ENCODE assay signal across 8 mouse cellular contexts in genomic region chr2:29619484-29620300, GRCm38 (mm10). TPM values are rescaled to one million over a fixed set of nuclear protein-coding genes. Genes with fewer than 3 reads are reported as not detected.
A peak's percentile ranks its signal among the peaks of the same experiment; 100 is the strongest.
DNase-seq lines count a peak whose midpoint lies in the region; ATAC-seq lines count a peak whose summit lies in the region.

Gene Rapgef1 (plus strand): TSS chr2:29619720.

- DNase-seq in R1 (ENCODE audit: low read depth, low spot score) = peak; percentile 81
- DNase-seq in cerebellum, postnatal 25 days = peak; percentile 94 to 97
- DNase-seq in frontal cortex, postnatal 36 days (ENCODE audit: low spot score in 2 of 2) = peak; percentile 85 to 88
- peak; percentile 93 for DNase-seq in hindbrain, embryonic 14.5 days (ENCODE audit: low spot score)
- peak; percentile 94 to 99 for DNase-seq in layer of hippocampus, postnatal 25 days (ENCODE audit: extremely low spot score in 1 of 2, low spot score in 1 of 2)
- DNase-seq in lung, postnatal 25 days (ENCODE audit: low spot score) = peak; percentile 77
- peak; percentile 69 for DNase-seq in retina, adult 2 months (ENCODE audit: low read depth, low spot score)
- peak; percentile 88 to 93 for DNase-seq in thymus, postnatal 36 days

- WGBS in hindbrain, embryonic 14.5 days = 1% methylated on average over 46 of the region's 101 CpGs

- H3K27ac ChIP-seq in hindbrain, embryonic 14.5 days = peak within 1 kb of the TSS; percentile 88

- no peaks in the 10 kb centered on the region for H3K27me3 ChIP-seq in hindbrain, embryonic 14.5 days (ENCODE audit: control insufficient read depth, insufficient read depth, low read length)

- peak; percentile 87 for ATAC-seq in hindbrain, embryonic 14.5 days (ENCODE audit: low FRiP score)

- H3K4me2 ChIP-seq in hindbrain, embryonic 14.5 days (replicated peaks) = peak within 1 kb of the TSS; percentile 90

- H3K4me3 ChIP-seq in hindbrain, embryonic 14.5 days (replicated peaks; ENCODE audit: low read length) = peak within 1 kb of the TSS; percentile 86

- H3K9me3 ChIP-seq in hindbrain, embryonic 14.5 days (ENCODE audit: control insufficient read depth, low read length) = no peaks in the 10 kb centered on the region

- H3K36me3 ChIP-seq in hindbrain, embryonic 14.5 days (replicated peaks; ENCODE audit: control insufficient read depth, insufficient read depth) = no peaks in the 10 kb centered on the region

- H3K9ac ChIP-seq in hindbrain, embryonic 14.5 days = peak within 1 kb of the TSS; percentile 86

- peaks cover 18% of the 10 kb centered on the region for H3K4me1 ChIP-seq in hindbrain, embryonic 14.5 days (replicated peaks; ENCODE audit: control insufficient read depth, insufficient read depth, low read length)

RNA-seq across cellular contexts. Expression of gene Rapgef1, which starts in this region (rescaled TPM):
- 19.9 and 22.3 TPM in 2 replicates for polyA plus RNA-seq in hindbrain, embryonic 14.5 days (2014; fragmentation: Nextera tagmentation; extraction: Ambion mirVana)
- total RNA-seq in layer of hippocampus, postnatal 25 days (2021) = 100 to 1,000 TPM in 1 of 2 experiments, 10 to 100 TPM in 1; 99.0 to 104 TPM

Comparison
In these comparisons a context has a peak if more than half of its experiments do, and no peak if none do; other contexts are left out.
1. Peak in every context shown above with its lines: DNase-seq, ATAC-seq, H3K4me3 ChIP-seq and H3K27ac ChIP-seq.